Mouse (Mus musculus): ENCODE data around the gene Kirrel3. TPM values are rescaled to one million over a fixed set of nuclear protein-coding genes. Genes with fewer than 3 reads are reported as not detected.

The Kirrel3 gene
- polyA plus RNA-seq, 1 experiment from 2014 or later: 2.5 TPM

GRCm38 (mm10) chr9:34964172-34965040 is 478.7 kb downstream of the Kirrel3 start:
- no peaks in the 10 kb centered on the region for H3K36me3 ChIP-seq (replicated peaks; ENCODE audit: control insufficient read depth, insufficient read depth, low read depth, low read length)
- no peak overlapping the region for H3K4me3 ChIP-seq (ENCODE audit: low read depth, low read length)
- 41% methylated on average over 14 of the region's 14 CpGs for WGBS
- ATAC-seq (replicated peaks; ENCODE audit: insufficient number of reproducible peaks, low FRiP score, low TSS enrichment, low read depth) (peak; percentile 42; the same call in 1 of the 2 replicates), DNase-seq (ENCODE audit: low spot score) (no peak)
- no peak overlapping the region for H3K9ac ChIP-seq (replicated peaks; ENCODE audit: low read length)
- no peaks in the 10 kb centered on the region for H3K9me3 ChIP-seq (replicated peaks; ENCODE audit: control insufficient read depth, low read length)
- H3K27me3 ChIP-seq (ENCODE audit: control insufficient read depth, insufficient read depth, low read length): no peaks in the 10 kb centered on the region
- no peaks in the 10 kb centered on the region for H3K4me1 ChIP-seq (ENCODE audit: control insufficient read depth, insufficient read depth, low read length)
- H3K27ac ChIP-seq (replicated peaks; ENCODE audit: low read depth, low read length): no peak overlapping the region
- no peak overlapping the region for H3K4me2 ChIP-seq (ENCODE audit: low read depth, low read length)

GRCm38 (mm10) chr9:34965041-34965415 is 479.3 kb downstream of the Kirrel3 start:
- no peaks in the 10 kb centered on the region for H3K4me1 ChIP-seq (ENCODE audit: control insufficient read depth, insufficient read depth, low read length)
- no peak overlapping the region for H3K4me2 ChIP-seq (ENCODE audit: low read depth, low read length)
- DNase-seq (ENCODE audit: low spot score): peak; percentile 62
- peak; percentile 69 for ATAC-seq (replicated peaks; ENCODE audit: insufficient number of reproducible peaks, low FRiP score, low TSS enrichment, low read depth)
- WGBS: 17% methylated on average over 4 of the region's 4 CpGs
- no peaks in the 10 kb centered on the region for H3K36me3 ChIP-seq (replicated peaks; ENCODE audit: control insufficient read depth, insufficient read depth, low read depth, low read length)
- no peaks in the 10 kb centered on the region for H3K27me3 ChIP-seq (ENCODE audit: control insufficient read depth, insufficient read depth, low read length)
- no peaks in the 10 kb centered on the region for H3K9me3 ChIP-seq (replicated peaks; ENCODE audit: control insufficient read depth, low read length)
- H3K27ac ChIP-seq (replicated peaks; ENCODE audit: low read depth, low read length): no peak overlapping the region
- no peak overlapping the region for H3K4me3 ChIP-seq (ENCODE audit: low read depth, low read length)
- no peak overlapping the region for H3K9ac ChIP-seq (replicated peaks; ENCODE audit: low read length)

GRCm38 (mm10) chr9:34967772-34968171 is 482.1 kb downstream of the Kirrel3 start:
- Histone ChIP-seq H3K36me3 (replicated peaks; ENCODE audit: control insufficient read depth, insufficient read depth, low read depth, low read length) (no peaks in the 10 kb centered on the region), H3K27ac (replicated peaks; ENCODE audit: low read depth, low read length) (no peak overlapping the region), H3K4me1 (ENCODE audit: control insufficient read depth, insufficient read depth, low read length) (no peaks in the 10 kb centered on the region), H3K27me3 (ENCODE audit: control insufficient read depth, insufficient read depth, low read length) (no peaks in the 10 kb centered on the region), H3K4me3 (ENCODE audit: low read depth, low read length) (no peak overlapping the region), H3K9ac (replicated peaks; ENCODE audit: low read length) (no peak overlapping the region), H3K4me2 (ENCODE audit: low read depth, low read length) (no peak overlapping the region), H3K9me3 (replicated peaks; ENCODE audit: control insufficient read depth, low read length) (no peaks in the 10 kb centered on the region)
- ATAC-seq (replicated peaks; ENCODE audit: insufficient number of reproducible peaks, low FRiP score, low TSS enrichment, low read depth) (no peak), DNase-seq (ENCODE audit: low spot score) (no peak)
- WGBS: 76% methylated on average over 6 of the region's 6 CpGs

- Histone ChIP-seq H3K36me3 (replicated peaks; ENCODE audit: control insufficient read depth, insufficient read depth, low read depth, low read length) (no peaks in the 10 kb centered on the region), H3K9me3 (replicated peaks; ENCODE audit: control insufficient read depth, low read length) (no peaks in the 10 kb centered on the region), H3K4me3 (ENCODE audit: low read depth, low read length) (no peak overlapping the region), H3K9ac (replicated peaks; ENCODE audit: low read length) (no peak overlapping the region), H3K4me2 (ENCODE audit: low read depth, low read length) (no peak overlapping the region), H3K27ac (replicated peaks; ENCODE audit: low read depth, low read length) (no peak overlapping the region), H3K27me3 (ENCODE audit: control insufficient read depth, insufficient read depth, low read length) (no peaks in the 10 kb centered on the region), H3K4me1 (ENCODE audit: control insufficient read depth, insufficient read depth, low read length) (no peaks in the 10 kb centered on the region)
- WGBS: 68% methylated on average over 6 of the region's 6 CpGs
- no peak for DNase-seq (ENCODE audit: low spot score)
- ATAC-seq (replicated peaks; ENCODE audit: insufficient number of reproducible peaks, low FRiP score, low TSS enrichment, low read depth): no peak
Measured at GRCm38 (mm10) chr9:34969881-34970490, 484.3 kb downstream of the Kirrel3 start.

- H3K36me3 ChIP-seq (replicated peaks; ENCODE audit: control insufficient read depth, insufficient read depth, low read depth, low read length): no peaks in the 10 kb centered on the region
- no peaks in the 10 kb centered on the region for H3K4me1 ChIP-seq (ENCODE audit: control insufficient read depth, insufficient read depth, low read length)
- ATAC-seq (replicated peaks; ENCODE audit: insufficient number of reproducible peaks, low FRiP score, low TSS enrichment, low read depth) (no peak), DNase-seq (ENCODE audit: low spot score) (no peak)
- H3K27me3 ChIP-seq (ENCODE audit: control insufficient read depth, insufficient read depth, low read length): no peaks in the 10 kb centered on the region
- no peak overlapping the region for H3K27ac ChIP-seq (replicated peaks; ENCODE audit: low read depth, low read length)
- H3K4me2 ChIP-seq (ENCODE audit: low read depth, low read length): no peak overlapping the region
- no peaks in the 10 kb centered on the region for H3K9me3 ChIP-seq (replicated peaks; ENCODE audit: control insufficient read depth, low read length)
- WGBS: 98% methylated on average over 1 of the region's 1 CpGs
- no peak overlapping the region for H3K9ac ChIP-seq (replicated peaks; ENCODE audit: low read length)
- H3K4me3 ChIP-seq (ENCODE audit: low read depth, low read length): no peak overlapping the region
Measured at GRCm38 (mm10) chr9:34974326-34974725, 488.6 kb downstream of the Kirrel3 start.

- no peak for ATAC-seq (replicated peaks; ENCODE audit: insufficient number of reproducible peaks, low FRiP score, low TSS enrichment, low read depth)
- 85% methylated on average over 6 of the region's 6 CpGs for WGBS
Measured at GRCm38 (mm10) chr9:34975245-34975644, 489.6 kb downstream of the Kirrel3 start.

GRCm38 (mm10) chr9:34976596-34977462 is 491.1 kb downstream of the Kirrel3 start:
- H3K9ac ChIP-seq (replicated peaks; ENCODE audit: low read length): no peak overlapping the region
- no peaks in the 10 kb centered on the region for H3K27me3 ChIP-seq (ENCODE audit: control insufficient read depth, insufficient read depth, low read length)
- H3K4me3 ChIP-seq (ENCODE audit: low read depth, low read length): no peak overlapping the region
- 80% methylated on average over 8 of the region's 8 CpGs for WGBS
- H3K4me2 ChIP-seq (ENCODE audit: low read depth, low read length): no peak overlapping the region
- H3K27ac ChIP-seq (replicated peaks; ENCODE audit: low read depth, low read length): no peak overlapping the region
- ATAC-seq (replicated peaks; ENCODE audit: insufficient number of reproducible peaks, low FRiP score, low TSS enrichment, low read depth): no peak
- no peaks in the 10 kb centered on the region for H3K9me3 ChIP-seq (replicated peaks; ENCODE audit: control insufficient read depth, low read length)
- H3K4me1 ChIP-seq (ENCODE audit: control insufficient read depth, insufficient read depth, low read length): no peaks in the 10 kb centered on the region
- no peak for DNase-seq (ENCODE audit: low spot score)
- no peaks in the 10 kb centered on the region for H3K36me3 ChIP-seq (replicated peaks; ENCODE audit: control insufficient read depth, insufficient read depth, low read depth, low read length)

More at GRCm38 (mm10) chr9:34975245-34975644, 489.6 kb downstream of the Kirrel3 start:
- no peaks in the 10 kb centered on the region for H3K9me3 ChIP-seq (replicated peaks; ENCODE audit: control insufficient read depth, low read length)
- H3K9ac ChIP-seq (replicated peaks; ENCODE audit: low read length): no peak overlapping the region
- H3K27me3 ChIP-seq (ENCODE audit: control insufficient read depth, insufficient read depth, low read length): no peaks in the 10 kb centered on the region
- no peak overlapping the region for H3K27ac ChIP-seq (replicated peaks; ENCODE audit: low read depth, low read length)
- H3K4me1 ChIP-seq (ENCODE audit: control insufficient read depth, insufficient read depth, low read length): no peaks in the 10 kb centered on the region
- H3K4me2 ChIP-seq (ENCODE audit: low read depth, low read length): no peak overlapping the region
- no peak for DNase-seq (ENCODE audit: low spot score)
- H3K36me3 ChIP-seq (replicated peaks; ENCODE audit: control insufficient read depth, insufficient read depth, low read depth, low read length): no peaks in the 10 kb centered on the region
- no peak overlapping the region for H3K4me3 ChIP-seq (ENCODE audit: low read depth, low read length)
